Mouse (Mus musculus) brown adipose tissue, adult 24 weeks (tissue): ENCODE measurements around the gene Ppp4r1. TPM values are rescaled to one million over a fixed set of nuclear protein-coding genes. Genes with fewer than 3 reads are reported as not detected.

Experiments
- H3K27ac ChIP-seq: fragments of 200-500 bp; replicated peaks from 2 replicates; pipeline ENCODE4 v1.5.1; 2012; ENCODE audit warnings: low read depth, mild to moderate bottlenecking, low read length
- H3K4me1 ChIP-seq: fragments of 200-500 bp; 2 replicates; pipeline ENCODE4 v1.6.1; 2012; ENCODE audit warnings: low read length, mixed read lengths; ENCODE audit not compliant: control insufficient read depth, insufficient read depth, insufficient read length
- H3K4me3 ChIP-seq: fragments of 200-500 bp; 2 replicates; pipeline ENCODE4 v1.5.1; 2012; ENCODE audit warnings: low read depth, mild to moderate bottlenecking, low read length, moderate library complexity; ENCODE audit not compliant: insufficient read depth
- polyA plus RNA-seq: library from polyadenylated mRNA; stranded (reverse); fragments of >200 nt; gene quantifications from 2 replicates; pipeline ENCODE4 v1.2.4, GENCODE M21; 2012; ENCODE audit not compliant: missing spikeins, insufficient read depth, insufficient read length

Ppp4r1 gene
- polyA plus RNA-seq, 1 experiment: 14.4 TPM

DNA sequence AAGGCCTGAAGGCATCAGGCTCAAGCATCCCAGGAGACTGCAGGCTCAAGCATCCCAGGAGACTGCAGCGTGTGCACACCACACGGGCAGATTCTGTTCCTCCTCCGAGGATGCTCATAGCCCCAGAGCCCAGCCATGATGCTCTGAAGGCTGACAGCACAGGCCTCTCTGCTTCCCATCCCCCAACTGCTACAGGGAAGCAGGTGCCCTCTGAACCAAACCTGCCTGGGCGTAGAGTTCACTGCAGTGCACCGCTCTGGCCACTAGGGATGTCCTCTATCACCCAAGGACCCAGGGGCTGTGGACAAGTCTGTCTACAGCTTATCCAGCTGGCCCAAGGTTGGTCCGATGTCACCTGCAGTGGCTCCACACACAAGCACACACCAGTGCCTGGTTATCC lies 90.3 kb downstream of the Ppp4r1 start:
- Histone ChIP-seq H3K4me1 (no peaks in the 10 kb centered on the region), H3K27ac (no peak overlapping the region), H3K4me3 (no peak overlapping the region)

- no peak overlapping the region for H3K27ac ChIP-seq
- H3K4me3 ChIP-seq: no peak overlapping the region
- no peaks in the 10 kb centered on the region for H3K4me1 ChIP-seq
Observed at GRCm38 (mm10) chr17:65873156-65873555, 90.8 kb downstream of the Ppp4r1 start.

- H3K4me1 ChIP-seq: no peaks in the 10 kb centered on the region
- H3K4me3 ChIP-seq: no peak overlapping the region
- H3K27ac ChIP-seq: no peak overlapping the region
Observed at GRCm38 (mm10) chr17:65873834-65874233, 91.5 kb downstream of the Ppp4r1 start.

DNA sequence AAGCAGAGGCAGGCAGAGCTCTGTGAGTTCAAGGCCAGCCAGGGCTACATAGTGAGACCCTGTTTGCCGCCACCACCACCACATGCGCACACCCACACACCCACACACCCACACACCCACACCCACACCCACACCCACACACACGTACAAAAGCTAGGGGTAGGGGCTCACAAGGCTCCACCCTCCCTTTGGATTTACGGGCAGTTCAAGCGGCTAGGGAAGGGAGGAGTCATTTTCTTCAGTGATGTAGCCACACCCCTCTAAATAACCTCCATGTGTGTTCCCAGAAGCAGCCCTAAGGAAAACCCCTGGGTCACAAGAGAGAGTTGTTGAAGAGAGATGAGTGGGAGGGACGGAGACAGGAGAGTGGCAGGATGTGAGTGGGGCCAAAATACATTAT lies 94.7 kb downstream of the Ppp4r1 start:
- H3K4me3 ChIP-seq: no peak overlapping the region
- H3K27ac ChIP-seq: no peak overlapping the region
- no peaks in the 10 kb centered on the region for H3K4me1 ChIP-seq

- Histone ChIP-seq H3K4me1 (peaks cover 4% of the 10 kb centered on the region; the same call in 1 of the 2 replicates), H3K27ac (0 out of 2 replicates have a peak overlapping the region, but pooled peaks have one; percentile 2), H3K4me3 (peak overlapping the region; percentile 90)
Observed at GRCm38 (mm10) chr17:65884061-65884669, 101.8 kb downstream of the Ppp4r1 start.

DNA sequence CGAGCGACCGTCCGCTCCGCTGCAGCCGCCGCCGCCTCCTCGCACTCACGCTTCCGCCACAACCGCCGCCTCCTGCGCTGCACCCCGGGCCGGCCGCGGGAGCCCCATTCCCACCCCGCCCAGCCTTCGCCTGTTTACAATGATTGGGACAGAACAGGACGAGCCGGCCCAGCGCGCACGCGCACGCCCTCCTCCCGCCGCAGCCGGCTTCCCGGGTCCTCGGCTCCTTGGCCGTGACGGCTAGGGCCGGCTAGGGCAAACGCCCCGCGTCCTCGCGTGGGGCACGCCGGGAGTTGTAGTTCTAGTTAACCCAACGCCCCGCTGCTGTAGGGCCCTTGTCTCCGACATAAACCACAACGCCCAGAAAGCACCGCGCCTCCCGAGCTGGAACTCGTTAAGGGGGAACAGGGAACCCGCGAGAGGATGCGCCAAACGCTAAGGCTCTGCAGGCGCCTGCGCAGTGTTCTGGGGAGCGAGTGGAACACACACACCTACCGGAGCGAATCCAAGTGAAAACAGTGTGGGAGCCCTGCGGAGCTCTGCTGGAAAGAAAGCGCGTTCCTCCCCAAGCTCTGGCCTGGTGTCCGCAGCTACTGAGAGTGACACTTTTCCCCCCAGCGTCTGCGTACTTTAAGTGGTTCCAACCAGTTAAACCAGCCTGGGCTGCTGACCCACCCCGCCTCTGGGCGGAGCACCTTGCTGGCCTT lies 102.5 kb downstream of the Ppp4r1 start:
- peak overlapping the region; percentile 93 for H3K4me3 ChIP-seq
- H3K4me1 ChIP-seq: peaks cover 4% of the 10 kb centered on the region; the same call in 1 of the 2 replicates
- H3K27ac ChIP-seq: peak overlapping the region; percentile 89

- Histone ChIP-seq H3K27ac (peak overlapping the region; percentile 89), H3K4me3 (peak overlapping the region; percentile 93), H3K4me1 (peaks cover 4% of the 10 kb centered on the region; the same call in 1 of the 2 replicates)
Observed at GRCm38 (mm10) chr17:65885398-65885696, 103.0 kb downstream of the Ppp4r1 start.

GRCm38 (mm10) chr17:65885697-65886529 lies 103.5 kb downstream of the Ppp4r1 start, which contains the start of gene Ralbp1:
Gene Ralbp1 (minus strand): TSS chr17:65885798.
- H3K4me1 ChIP-seq: peaks cover 4% of the 10 kb centered on the region; the same call in 1 of the 2 replicates
- peak within 1 kb of the TSS; percentile 89 for H3K27ac ChIP-seq
- peak within 1 kb of the TSS; percentile 93 for H3K4me3 ChIP-seq

DNA sequence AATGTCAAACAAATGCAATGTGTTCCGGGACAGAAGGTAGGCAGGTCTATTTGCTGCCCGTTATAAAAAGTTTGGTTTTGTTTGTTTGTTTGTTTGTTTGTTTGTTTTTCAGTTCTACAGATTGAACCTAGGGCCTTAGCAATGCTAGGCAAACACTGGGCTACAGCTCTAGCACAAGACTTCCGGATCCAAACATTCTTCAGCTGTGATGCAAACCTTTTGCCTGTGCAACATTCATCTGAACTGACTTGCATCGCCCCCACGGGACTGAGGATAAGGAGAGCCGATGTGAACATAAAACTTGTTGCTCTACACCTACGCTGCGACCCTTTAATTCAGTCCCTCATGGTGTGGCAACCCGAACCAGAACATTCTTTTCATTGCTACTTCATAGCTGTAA lies 104.2 kb downstream of the Ppp4r1 start:
- Histone ChIP-seq H3K4me3 (peak overlapping the region; percentile 93), H3K4me1 (peaks cover 4% of the 10 kb centered on the region; the same call in 1 of the 2 replicates), H3K27ac (peak overlapping the region; percentile 10; the same call in 1 of the 2 replicates)

DNA sequence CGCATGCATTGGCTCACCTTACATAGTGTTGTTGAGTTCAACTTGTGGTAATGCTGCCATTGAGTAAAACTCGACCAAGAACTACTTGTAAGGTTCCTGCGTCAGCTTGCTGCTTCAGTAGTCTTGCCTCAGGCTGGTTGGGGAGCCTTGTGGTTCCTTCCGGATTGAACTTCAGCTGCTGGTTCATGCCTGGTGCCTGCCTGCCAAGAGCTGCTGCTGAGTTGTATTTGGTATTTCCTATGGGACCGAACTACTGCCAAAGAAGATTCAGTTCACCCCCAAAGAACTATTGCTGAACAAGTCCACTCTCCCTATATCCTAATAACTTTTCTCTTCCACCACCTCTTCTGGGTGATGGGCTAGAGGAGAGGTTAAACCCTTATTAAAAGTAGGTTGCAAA lies 107.1 kb downstream of the Ppp4r1 start:
- Histone ChIP-seq H3K4me1 (peaks cover 2% of the 10 kb centered on the region; the same call in 1 of the 2 replicates), H3K27ac (no peak overlapping the region), H3K4me3 (no peak overlapping the region)

Other genes with a start within 250 kb of the Ppp4r1 start
- not detected in 2 replicates for gene Tmem232, start 241.8 kb upstream of the Ppp4r1 start, polyA plus RNA-seq
- 81.7 and 128 TPM in 2 replicates for gene Vapa, start 169.0 kb upstream of the Ppp4r1 start, polyA plus RNA-seq
- gene Txndc2, start 140.4 kb upstream of the Ppp4r1 start, polyA plus RNA-seq: not detected in 2 replicates
- 3.9 and 5.4 TPM in 2 replicates for gene Rab31, start 9.8 kb upstream of the Ppp4r1 start, polyA plus RNA-seq
- 21.4 and 21.8 TPM in 2 replicates for gene Ralbp1, start 103.2 kb downstream of the Ppp4r1 start, polyA plus RNA-seq
- gene Twsg1, start 168.7 kb downstream of the Ppp4r1 start, polyA plus RNA-seq: 21.0 and 29.1 TPM in 2 replicates